Comparison of ENCODE assay signal across 10 mouse cellular contexts in the genomic region with DNA sequence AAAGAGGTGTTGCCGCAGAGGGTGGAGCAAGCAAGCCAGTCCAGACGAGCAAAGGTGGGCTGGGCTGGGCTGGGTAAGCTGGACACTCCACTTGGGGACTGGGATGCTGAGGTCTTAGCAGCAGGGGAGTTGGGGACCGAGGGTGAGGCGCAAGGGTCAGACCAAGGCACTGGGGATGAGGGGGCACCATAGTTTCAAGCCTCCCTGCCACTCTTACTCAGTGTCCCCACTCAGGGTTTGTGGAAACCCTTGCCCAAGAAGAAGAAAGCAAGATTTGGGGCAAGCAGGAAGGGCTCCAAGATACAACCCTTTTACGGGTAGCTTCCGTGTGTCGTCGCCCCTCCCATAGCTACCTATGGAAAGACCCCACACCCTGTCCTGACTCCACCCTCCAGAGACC.
A peak's percentile ranks its signal among the peaks of the same experiment; 100 is the strongest.
DNase-seq lines count a peak whose midpoint lies in the region; ATAC-seq lines count a peak whose summit lies in the region.
"Had no signal": no experiment of that assay in that cellular context is flagged by ENCODE, and none has a peak within 500 bp of the region (broad histone marks: within the 10 kb centered on the region; RNA-seq: fewer than 3 reads in every experiment).

No protein-coding gene starts in this region.

- peak overlapping the region; percentile 64 for H3K4me3 ChIP-seq in heart, embryonic 16.5 days (ENCODE audit: low read length)
- peak overlapping the region; percentile 57 for H3K4me3 ChIP-seq in hindbrain, embryonic 12.5 days
- H3K4me3 ChIP-seq in midbrain, embryonic 13.5 days (replicated peaks), result peak overlapping the region; percentile 65
- H3K4me3 ChIP-seq: myocyte had no signal

- no peak overlapping the region for H3K9ac ChIP-seq in heart, embryonic 16.5 days (ENCODE audit: low read length)
- H3K9ac ChIP-seq in hindbrain, embryonic 12.5 days, result peak overlapping the region; percentile 76; the same call in 1 of the 2 replicates
- H3K9ac ChIP-seq in midbrain, embryonic 13.5 days (replicated peaks), result peak overlapping the region; percentile 78

- H3K9me3 ChIP-seq in heart, embryonic 16.5 days (replicated peaks; ENCODE audit: control insufficient read depth, low read length), result no peaks in the 10 kb centered on the region
- no peaks in the 10 kb centered on the region for H3K9me3 ChIP-seq in hindbrain, embryonic 12.5 days (replicated peaks)
- H3K9me3 ChIP-seq in midbrain, embryonic 13.5 days, result no peaks in the 10 kb centered on the region

- no peak for DNase-seq in heart, adult 18-20 months
- DNase-seq in cerebellum, adult 9-11 months, result peak; percentile 54
- DNase-seq in frontal cortex, postnatal 36 days (ENCODE audit: low spot score in 2 of 2), result no peak
- DNase-seq in ovary, adult 18-20 months (ENCODE audit: low spot score), result no peak
- no peak for DNase-seq in layer of hippocampus, postnatal 14 days (ENCODE audit: low spot score in 2 of 2)
- DNase-seq: layer of hippocampus, adult 9-11 months had no signal

- 16% methylated on average over 8 of the region's 8 CpGs for WGBS in heart, embryonic 16.5 days
- 6% methylated on average over 8 of the region's 8 CpGs for WGBS in hindbrain, embryonic 12.5 days
- WGBS in midbrain, embryonic 13.5 days, result 0% methylated on average over 8 of the region's 8 CpGs

- H3K4me1 ChIP-seq in heart, embryonic 16.5 days (ENCODE audit: control insufficient read depth, insufficient read depth, low read length), result peaks cover 11% of the 10 kb centered on the region
- peaks cover 44% of the 10 kb centered on the region for H3K4me1 ChIP-seq in hindbrain, embryonic 12.5 days
- peaks cover 38% of the 10 kb centered on the region for H3K4me1 ChIP-seq in midbrain, embryonic 13.5 days (replicated peaks)

- no peaks in the 10 kb centered on the region for H3K36me3 ChIP-seq in heart, embryonic 16.5 days (ENCODE audit: control insufficient read depth, insufficient read depth)
- no peaks in the 10 kb centered on the region for H3K36me3 ChIP-seq in hindbrain, embryonic 12.5 days
- no peaks in the 10 kb centered on the region for H3K36me3 ChIP-seq in midbrain, embryonic 13.5 days

- peaks cover 55% of the 10 kb centered on the region for H3K27me3 ChIP-seq in heart, embryonic 16.5 days (ENCODE audit: control insufficient read depth, insufficient read depth, low read length)
- peaks cover 56% of the 10 kb centered on the region for H3K27me3 ChIP-seq in hindbrain, embryonic 12.5 days
- H3K27me3 ChIP-seq in midbrain, embryonic 13.5 days, result peaks cover 40% of the 10 kb centered on the region

- no peak for ATAC-seq in heart, embryonic 16.5 days (replicated peaks; ENCODE audit: extremely low read depth, insufficient read depth, low FRiP score)
- ATAC-seq in hindbrain, embryonic 12.5 days (ENCODE audit: low FRiP score), result 0 out of 2 replicates have a peak, but pooled peaks have one; percentile 3
- ATAC-seq in midbrain, embryonic 13.5 days, result peak; percentile 13

- H3K27ac ChIP-seq in heart, embryonic 16.5 days (ENCODE audit: low read length), result no peak overlapping the region
- no peak overlapping the region for H3K27ac ChIP-seq in hindbrain, embryonic 12.5 days
- no peak overlapping the region for H3K27ac ChIP-seq in midbrain, embryonic 13.5 days

- H3K4me2 ChIP-seq in heart, embryonic 16.5 days (ENCODE audit: low read depth, low read length), result peak overlapping the region; percentile 99
- peak overlapping the region; percentile 98 for H3K4me2 ChIP-seq in hindbrain, embryonic 12.5 days (replicated peaks)
- H3K4me2 ChIP-seq in midbrain, embryonic 13.5 days (replicated peaks), result peak overlapping the region; percentile 97
